8 mouse cellular contexts compared by ENCODE assay signal in the genomic region with DNA sequence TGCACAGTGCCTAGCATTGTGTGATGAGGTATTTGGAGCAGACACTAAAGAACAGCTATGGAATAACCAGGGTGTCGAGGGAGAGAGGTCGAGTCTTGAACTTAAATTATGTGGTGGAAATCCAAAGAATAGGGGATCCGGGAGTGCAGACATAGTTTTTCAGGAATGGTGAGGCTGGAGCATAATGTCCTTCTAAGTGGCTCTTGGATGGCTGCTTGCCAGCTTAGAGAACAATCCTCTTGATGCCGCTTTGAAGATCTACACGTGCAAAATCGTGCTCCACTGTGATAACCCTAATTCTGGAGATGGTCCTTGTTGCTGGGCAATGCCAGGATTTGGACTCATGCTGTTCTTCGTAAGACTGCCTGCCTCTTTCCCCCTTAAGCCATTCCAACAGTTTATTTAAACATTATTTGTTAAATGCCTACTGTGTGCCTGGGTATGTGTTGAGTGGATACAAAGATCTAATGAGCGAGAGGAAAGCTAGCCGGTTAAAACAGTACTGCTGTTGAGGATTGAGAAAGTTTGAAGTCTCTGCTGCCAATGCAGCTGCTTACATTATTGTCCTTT. TPM values are rescaled to one million over a fixed set of nuclear protein-coding genes. Genes with fewer than 3 reads are reported as not detected.
DNase-seq lines count a peak whose midpoint lies in the region; ATAC-seq and TF ChIP-seq lines count a peak whose summit lies in the region.

No protein-coding gene starts in this region.

- H3K27me3 ChIP-seq in heart, embryonic 16.5 days (ENCODE audit: control insufficient read depth, insufficient read depth, low read length), result peaks cover 44% of the 10 kb centered on the region
- peaks cover 7% of the 10 kb centered on the region; the same call in 1 of the 2 replicates for H3K27me3 ChIP-seq in stomach, embryonic 14.5 days (ENCODE audit: control insufficient read depth, insufficient read depth, low read length)
- peaks cover 5% of the 10 kb centered on the region; the same call in 1 of the 2 replicates for H3K27me3 ChIP-seq in stomach, postnatal 0 days (ENCODE audit: control insufficient read depth, insufficient read depth, low read length)
- peaks cover 43% of the 10 kb centered on the region for H3K27me3 ChIP-seq in intestine, postnatal 0 days (replicated peaks; ENCODE audit: control insufficient read depth, insufficient read depth, low read length)

- H3K4me1 ChIP-seq in heart, embryonic 16.5 days (ENCODE audit: control insufficient read depth, insufficient read depth, low read length), result peaks cover 3% of the 10 kb centered on the region; the same call in 1 of the 2 replicates
- H3K4me1 ChIP-seq in stomach, embryonic 14.5 days (ENCODE audit: control insufficient read depth, insufficient read depth, low read length), result peaks cover 6% of the 10 kb centered on the region
- H3K4me1 ChIP-seq in stomach, postnatal 0 days (replicated peaks; ENCODE audit: control insufficient read depth, insufficient read depth), result no peaks in the 10 kb centered on the region; the same call in 1 of the 2 replicates
- H3K4me1 ChIP-seq in intestine, postnatal 0 days (replicated peaks; ENCODE audit: control insufficient read depth, insufficient read depth, low read length), result 0 out of 2 replicates have a peak, but pooled peaks cover 5% of the 10 kb centered on the region

- ATAC-seq in heart, embryonic 16.5 days (replicated peaks; ENCODE audit: extremely low read depth, insufficient read depth, low FRiP score), result no peak
- no peak for ATAC-seq in stomach, embryonic 14.5 days (ENCODE audit: insufficient number of reproducible peaks, insufficient read depth, low FRiP score, low read depth)
- no peak for ATAC-seq in stomach, postnatal 0 days (ENCODE audit: low FRiP score, low TSS enrichment)
- ATAC-seq in intestine, postnatal 0 days, result no peak

- peak overlapping the region; percentile 99; the same call in 1 of the 2 replicates for H3K4me2 ChIP-seq in heart, embryonic 16.5 days (ENCODE audit: low read depth, low read length)
- H3K4me2 ChIP-seq in stomach, embryonic 14.5 days (replicated peaks; ENCODE audit: low read depth, low read length), result 0 out of 2 replicates have a peak overlapping the region, but pooled peaks have one; percentile 99
- no peak overlapping the region; the same call in 1 of the 2 replicates for H3K4me2 ChIP-seq in stomach, postnatal 0 days (replicated peaks; ENCODE audit: low read depth)
- peak overlapping the region; percentile 97 for H3K4me2 ChIP-seq in intestine, postnatal 0 days (replicated peaks; ENCODE audit: low read depth)

- H3K9me3 ChIP-seq in heart, embryonic 16.5 days (replicated peaks; ENCODE audit: control insufficient read depth, low read length), result no peaks in the 10 kb centered on the region
- H3K9me3 ChIP-seq in stomach, embryonic 14.5 days (ENCODE audit: control insufficient read depth, low read depth, low read length), result no peaks in the 10 kb centered on the region
- H3K9me3 ChIP-seq in stomach, postnatal 0 days (ENCODE audit: control insufficient read depth, low read length), result no peaks in the 10 kb centered on the region
- no peaks in the 10 kb centered on the region for H3K9me3 ChIP-seq in intestine, postnatal 0 days (ENCODE audit: control insufficient read depth)

- intact Hi-C loops in heart, postnatal 36 days (cut with DNase I), result no loop called here

- no peak overlapping the region for H3K27ac ChIP-seq in heart, embryonic 16.5 days (ENCODE audit: low read length)
- H3K27ac ChIP-seq in stomach, embryonic 14.5 days (ENCODE audit: low read length), result no peak overlapping the region
- H3K27ac ChIP-seq in stomach, postnatal 0 days (replicated peaks), result no peak overlapping the region
- H3K27ac ChIP-seq in intestine, postnatal 0 days (ENCODE audit: low read depth, low read length), result no peak overlapping the region

- H3K9ac ChIP-seq in heart, embryonic 16.5 days (ENCODE audit: low read length), result no peak overlapping the region
- H3K9ac ChIP-seq in stomach, embryonic 14.5 days (replicated peaks; ENCODE audit: low read depth, low read length), result no peak overlapping the region
- H3K9ac ChIP-seq in stomach, postnatal 0 days (ENCODE audit: low read length), result no peak overlapping the region
- no peak overlapping the region for H3K9ac ChIP-seq in intestine, postnatal 0 days (ENCODE audit: low read depth, low read length)

- no peaks in the 10 kb centered on the region for H3K36me3 ChIP-seq in heart, embryonic 16.5 days (ENCODE audit: control insufficient read depth, insufficient read depth)
- no peaks in the 10 kb centered on the region for H3K36me3 ChIP-seq in stomach, embryonic 14.5 days (ENCODE audit: control insufficient read depth, insufficient read depth, low read length)
- no peaks in the 10 kb centered on the region for H3K36me3 ChIP-seq in stomach, postnatal 0 days (ENCODE audit: control insufficient read depth, insufficient read depth, low read length)
- no peaks in the 10 kb centered on the region for H3K36me3 ChIP-seq in intestine, postnatal 0 days (ENCODE audit: control insufficient read depth, insufficient read depth)

- TF ChIP-seq CTCF in stomach, postnatal 0 days (IDR thresholded peaks at IDR 0.05; ENCODE audit: low read depth), result no peak
- no peak for TF ChIP-seq CTCF in intestine, postnatal 0 days (IDR thresholded peaks at IDR 0.05; ENCODE audit: low read depth)

- 36% methylated on average over 9 of the region's 9 CpGs for WGBS in heart, embryonic 16.5 days
- 46% methylated on average over 9 of the region's 9 CpGs for WGBS in stomach, embryonic 14.5 days
- 54% methylated on average over 9 of the region's 9 CpGs for WGBS in stomach, postnatal 0 days
- 48% methylated on average over 9 of the region's 9 CpGs for WGBS in intestine, postnatal 0 days

- DNase-seq in heart, postnatal 36 days, result no peak
- no peak for DNase-seq in stomach, postnatal 0 days (ENCODE audit: low spot score)
- no peak for DNase-seq in frontal cortex, adult 2 months (ENCODE audit: extremely low spot score in 1 of 2, low spot score in 1 of 2)
- DNase-seq in ovary, postnatal 10 days (ENCODE audit: low spot score), result no peak
- no peak for DNase-seq in ovary, adult 18-20 months (ENCODE audit: low spot score)

- H3K4me3 ChIP-seq in heart, embryonic 16.5 days (ENCODE audit: low read length), result peak overlapping the region; percentile 74
- peak overlapping the region; percentile 70; the same call in 1 of the 2 replicates for H3K4me3 ChIP-seq in stomach, embryonic 14.5 days (ENCODE audit: low read depth, low read length)
- no peak overlapping the region for H3K4me3 ChIP-seq in stomach, postnatal 0 days (ENCODE audit: low read depth, low read length)
- H3K4me3 ChIP-seq in intestine, postnatal 0 days (ENCODE audit: low read depth, low read length), result no peak overlapping the region; the same call in 1 of the 2 replicates

- no peak for TF ChIP-seq EP300 in stomach, postnatal 0 days (optimal IDR thresholded peaks at IDR 0.05)

RNA-seq across cellular contexts. Expression of gene Hs6st3, which starts 1.3 kb away (rescaled TPM):
- polyA plus RNA-seq in heart, embryonic 16.5 days (2015; fragmentation: Nextera tagmentation; extraction: Ambion mirVana), result 0.11 TPM in 1 of 2 replicates, not detected in the other
- not detected for total RNA-seq in heart, postnatal 36 days (2021)
- polyA plus RNA-seq in stomach, embryonic 14.5 days (2014; fragmentation: Nextera tagmentation; extraction: Ambion mirVana), result 0.57 and 0.75 TPM in 2 replicates
- 0.11 TPM in 1 of 2 replicates, not detected in the other for polyA plus RNA-seq in stomach, postnatal 0 days (2015; fragmentation: Nextera tagmentation; extraction: Ambion mirVana)
- polyA plus RNA-seq in intestine, postnatal 0 days (2015; fragmentation: Nextera tagmentation; extraction: Ambion mirVana), result not detected in 2 replicates
- polyA plus RNA-seq in frontal cortex, adult 2 months (2012; rRNA removed), result 10.0 and 11.1 TPM in 2 replicates

RNA-seq across cellular contexts. Expression of gene Uggt2, which starts 40.2 kb away (rescaled TPM):
- 5.3 and 6.1 TPM in 2 replicates for polyA plus RNA-seq in heart, embryonic 16.5 days (2015; fragmentation: Nextera tagmentation; extraction: Ambion mirVana)
- 1 to 10 TPM; 6.5 to 6.7 TPM for total RNA-seq in heart, postnatal 36 days (2021)
- polyA plus RNA-seq in stomach, embryonic 14.5 days (2014; fragmentation: Nextera tagmentation; extraction: Ambion mirVana), result 19.4 and 20.7 TPM in 2 replicates
- polyA plus RNA-seq in stomach, postnatal 0 days (2015; fragmentation: Nextera tagmentation; extraction: Ambion mirVana), result 2.7 and 3.2 TPM in 2 replicates
- 1.6 and 2.1 TPM in 2 replicates for polyA plus RNA-seq in intestine, postnatal 0 days (2015; fragmentation: Nextera tagmentation; extraction: Ambion mirVana)
- 43.0 and 46.6 TPM in 2 replicates for polyA plus RNA-seq in frontal cortex, adult 2 months (2012; rRNA removed)

Comparison
In these comparisons a context has a peak if more than half of its experiments do, and no peak if none do; other contexts are left out.
1. H3K4me3 ChIP-seq: peak in heart, embryonic 16.5 days (single experiment) and stomach, embryonic 14.5 days (single experiment); none in stomach, postnatal 0 days (single experiment) and intestine, postnatal 0 days (single experiment).